Mouse (Mus musculus) thymus, postnatal 14 days (tissue): Measurements from ENCODE around the gene Ankdd1b.

ENCODE experiments used
- DNase-seq: peaks from one replicate; pipeline ENCODE4 v3.0.0; 2021

The Ankdd1b gene

DNA sequence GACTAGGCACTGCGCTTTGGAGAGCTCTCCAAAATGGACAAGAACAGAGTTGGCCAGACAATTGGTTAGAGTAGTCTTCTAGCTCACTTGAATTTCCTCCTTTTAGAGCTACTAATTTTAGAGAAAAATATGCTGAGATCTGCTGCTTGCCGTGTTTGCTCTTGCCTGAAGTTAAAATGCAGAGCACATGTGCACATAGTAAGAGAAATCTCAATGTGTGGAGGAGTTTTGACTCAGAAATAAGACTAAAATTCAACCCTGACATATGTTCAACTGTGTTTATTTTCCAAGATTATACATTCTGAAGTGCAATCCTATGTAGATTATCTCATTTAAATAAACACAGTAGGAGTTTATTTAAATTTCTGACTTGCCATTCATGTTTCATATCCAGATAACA is 65.5 kb downstream of the Ankdd1b start:
- no peak for DNase-seq

DNA sequence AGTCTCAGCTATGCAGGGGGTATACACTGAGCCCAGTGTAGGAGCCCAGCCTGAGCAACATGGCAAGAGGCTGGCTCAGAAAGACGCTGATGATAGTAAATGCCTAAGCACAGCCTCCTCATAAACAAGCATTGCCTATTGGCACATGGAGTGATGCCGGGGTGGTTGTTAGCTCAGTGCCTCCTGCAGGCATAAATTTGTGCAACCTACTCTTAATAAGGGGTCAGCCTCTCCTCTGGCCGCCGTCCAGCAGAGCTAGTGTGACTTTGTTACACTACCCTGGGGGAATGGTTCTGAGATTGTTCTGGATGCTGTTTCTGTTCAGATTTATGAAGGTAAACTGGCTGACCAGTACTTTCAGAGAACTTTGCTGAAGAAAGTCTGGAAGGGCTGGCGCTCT is 69.7 kb downstream of the Ankdd1b start:
- DNase-seq: no peak

DNA sequence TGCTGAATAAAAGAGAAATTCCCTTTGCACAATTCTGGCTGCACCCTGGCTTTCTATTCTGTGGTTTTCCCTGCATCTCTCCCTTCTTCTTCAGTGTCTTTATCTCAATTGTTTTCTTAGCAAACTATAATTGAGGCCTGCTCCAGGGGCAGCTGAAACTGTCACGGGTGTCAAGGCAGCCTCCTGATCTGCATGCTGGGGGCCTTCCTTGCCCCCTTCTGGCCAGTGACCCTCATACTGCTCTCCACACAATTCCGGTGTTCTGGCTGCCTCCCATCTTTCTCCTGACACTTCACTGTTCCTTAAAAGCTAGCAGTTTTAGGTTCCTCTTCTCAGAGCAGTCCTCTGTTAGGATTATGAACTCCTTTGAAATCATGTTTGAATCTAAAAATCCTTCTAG is 81.7 kb downstream of the Ankdd1b start:
- DNase-seq: no peak

DNA sequence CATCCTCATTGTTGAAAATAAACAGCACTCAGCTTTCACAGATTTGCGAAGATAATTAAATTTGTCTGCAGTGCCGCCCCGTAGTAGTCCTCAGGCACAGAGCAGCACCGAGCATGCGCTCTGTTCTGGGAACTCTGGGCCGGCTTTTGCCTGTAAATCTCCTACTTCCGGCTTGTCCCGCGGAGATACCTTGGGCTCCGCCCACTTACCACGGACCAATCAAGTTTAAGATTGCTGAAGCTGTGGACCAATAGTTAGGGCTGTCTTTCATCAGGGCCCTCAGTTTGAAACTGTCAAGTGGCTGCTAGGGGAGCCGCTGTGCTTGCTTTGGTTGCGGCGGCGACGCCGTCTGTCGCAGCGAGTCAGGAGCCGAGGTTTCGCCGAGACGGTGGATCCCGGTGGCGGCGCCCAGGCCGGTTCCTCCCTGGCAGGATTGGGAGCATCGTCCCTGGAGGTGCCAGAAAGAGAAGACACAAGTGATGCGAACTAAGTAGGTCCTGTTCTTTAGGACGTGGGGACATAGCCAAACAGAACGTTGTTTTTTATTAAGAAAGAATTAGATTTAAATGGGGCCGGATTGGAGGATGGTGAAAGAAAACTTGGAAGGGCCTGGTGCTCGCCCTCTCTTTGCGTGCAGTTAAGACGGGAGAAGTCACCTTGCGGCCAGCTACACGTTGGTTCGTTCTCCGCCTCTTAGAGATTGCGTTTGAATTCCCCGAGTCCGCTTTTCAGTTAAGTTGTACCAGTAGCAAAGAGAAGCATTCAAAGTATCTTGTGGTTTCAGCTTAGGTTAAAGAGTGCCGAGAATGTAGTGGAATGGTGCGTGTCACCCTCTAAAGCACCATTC is 82.7 kb downstream of the Ankdd1b start, which contains the start of gene Poc5:
TSS of gene Poc5 (plus strand) at position 253 of the 847 bp plus-strand sequence.
- DNase-seq: peak; percentile 98

DNA sequence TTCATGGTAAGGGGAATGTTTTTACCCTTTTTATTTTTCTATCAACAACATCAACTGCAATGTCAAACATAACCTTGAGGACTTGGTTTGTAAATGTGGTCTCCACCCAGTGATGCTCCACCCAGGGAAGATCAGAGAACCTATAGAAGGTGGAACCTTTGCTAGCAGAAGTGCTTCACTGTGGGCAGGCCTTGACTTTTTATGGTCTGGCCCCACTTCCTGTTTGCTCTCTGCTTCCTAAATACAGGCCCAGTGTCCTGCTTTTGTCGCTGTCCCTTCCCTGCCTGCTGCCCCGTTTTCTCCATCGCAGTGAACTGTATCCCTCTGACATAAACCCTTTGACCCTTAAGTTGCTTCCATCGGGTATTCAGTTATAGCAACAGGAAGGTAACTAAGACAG is 93.1 kb downstream of the Ankdd1b start:
- no peak for DNase-seq

DNA sequence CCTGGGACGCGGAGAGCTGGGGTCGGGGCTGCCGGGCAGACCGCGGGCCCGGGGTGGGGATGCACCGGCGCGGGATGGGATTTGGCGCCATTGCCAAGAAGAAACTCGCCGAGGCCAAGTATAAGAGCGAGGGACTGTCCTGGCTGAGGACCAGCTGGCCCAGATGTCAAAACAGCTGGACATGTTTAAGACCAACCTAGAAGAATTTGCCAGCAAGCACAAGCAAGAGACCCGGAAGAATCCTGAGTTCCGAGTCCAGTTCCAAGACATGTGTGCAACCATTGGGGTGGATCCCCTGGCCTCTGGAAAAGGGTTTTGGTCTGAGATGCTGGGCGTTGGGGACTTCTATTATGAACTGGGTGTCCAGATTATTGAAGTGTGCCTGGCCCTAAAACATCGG is 94.1 kb downstream of the Ankdd1b start:
- no peak for DNase-seq

DNA sequence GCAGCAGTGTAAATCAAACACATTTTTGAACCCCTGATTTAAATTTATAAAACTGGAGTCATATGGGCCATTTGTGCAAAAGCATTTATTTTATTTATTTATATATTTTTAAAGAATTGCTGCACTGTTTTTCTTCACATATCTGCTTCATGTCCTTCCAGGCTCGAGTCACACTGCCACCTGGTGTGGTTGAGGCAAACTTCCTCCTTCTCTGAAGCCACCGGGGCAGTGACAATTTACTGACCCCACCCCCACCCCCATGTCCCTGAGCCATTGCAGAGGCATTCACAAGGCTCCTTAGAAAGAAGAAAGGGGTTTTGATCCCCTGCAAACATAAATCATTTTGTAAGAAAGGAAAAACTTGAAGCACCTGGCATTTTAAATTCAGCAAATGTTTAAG is 95.5 kb downstream of the Ankdd1b start:
- no peak for DNase-seq
